Mouse (Mus musculus) liver, embryonic 11.5 days (tissue): ENCODE measurements around the gene Alpl. TPM values are rescaled to one million over a fixed set of nuclear protein-coding genes. Genes with fewer than 3 reads are reported as not detected.

Experiments used
- ATAC-seq: fragments of 200-750 bp; cut with Nextera tagmentation; replicated peaks from 2 replicates; pipeline ENCODE4 v1.8.0; 2017; ENCODE audit warnings: moderate number of reproducible peaks, mild to moderate bottlenecking, moderate TSS enrichment, moderate library complexity; ENCODE audit not compliant: low FRiP score
- DNase-seq: peaks from one replicate; pipeline ENCODE4 v3.0.0-alpha.2; 2017; ENCODE audit warnings: low spot score
- H3K27ac ChIP-seq: fragments of 300-500 bp; sonication (generic); 2 replicates; pipeline ENCODE4 v1.5.1; 2014; ENCODE audit warnings: mild to moderate bottlenecking, low read depth, low read length, control low read depth
- H3K27me3 ChIP-seq: fragments of 300-500 bp; sonication (generic); replicated peaks from 2 replicates; pipeline ENCODE4 v1.6.1; 2014; ENCODE audit warnings: low read length, mixed read lengths; ENCODE audit not compliant: control insufficient read depth, insufficient read depth
- H3K36me3 ChIP-seq: fragments of 300-500 bp; sonication (generic); 2 replicates; pipeline ENCODE4 v1.6.1; 2014; ENCODE audit warnings: mild to moderate bottlenecking, low read length, moderate library complexity, mixed read lengths; ENCODE audit not compliant: control insufficient read depth, insufficient read depth
- H3K4me1 ChIP-seq: fragments of 300-500 bp; sonication (generic); replicated peaks from 2 replicates; pipeline ENCODE4 v1.6.1; 2014; ENCODE audit warnings: low read length, mixed read lengths; ENCODE audit not compliant: control insufficient read depth, insufficient read depth
- H3K4me2 ChIP-seq: fragments of 300-500 bp; sonication (generic); 2 replicates; pipeline ENCODE4 v1.6.1; 2014; ENCODE audit warnings: mild to moderate bottlenecking, control low read depth, moderate library complexity
- H3K4me3 ChIP-seq: fragments of 300-500 bp; sonication (generic); 2 replicates; pipeline ENCODE4 v1.5.1; 2014; ENCODE audit warnings: low read depth, low read length, control low read depth
- H3K9ac ChIP-seq: fragments of 300-500 bp; sonication (generic); 2 replicates; pipeline ENCODE4 v1.6.1; 2014; ENCODE audit warnings: low read depth, low read length, control low read depth
- H3K9me3 ChIP-seq: fragments of 300-500 bp; sonication (generic); 2 replicates; pipeline ENCODE4 v1.6.1; 2016; ENCODE audit warnings: low read length, inconsistent platforms, mixed read lengths; ENCODE audit not compliant: control insufficient read depth
- WGBS: fragments of 180-500 bp; shearing (Covaris S2); extraction: QIAGEN DNeasy Blood & Tissue Kit; methylation state at CpG from one replicate; pipeline ENCODE4 v1.1.7; 2014; 5-methylcytosine and 5-hydroxymethylcytosine counted together
- polyA plus RNA-seq: library from polyadenylated mRNA; unstranded; fragments of >200 nt; fragmentation: Nextera tagmentation; extraction: Ambion mirVana; gene quantifications from 2 replicates; pipeline ENCODE4 v1.2.1, GENCODE M21; 2014

Gene Alpl
- polyA plus RNA-seq, 1 experiment from 2014 or later, result 5.7 TPM

DNA sequence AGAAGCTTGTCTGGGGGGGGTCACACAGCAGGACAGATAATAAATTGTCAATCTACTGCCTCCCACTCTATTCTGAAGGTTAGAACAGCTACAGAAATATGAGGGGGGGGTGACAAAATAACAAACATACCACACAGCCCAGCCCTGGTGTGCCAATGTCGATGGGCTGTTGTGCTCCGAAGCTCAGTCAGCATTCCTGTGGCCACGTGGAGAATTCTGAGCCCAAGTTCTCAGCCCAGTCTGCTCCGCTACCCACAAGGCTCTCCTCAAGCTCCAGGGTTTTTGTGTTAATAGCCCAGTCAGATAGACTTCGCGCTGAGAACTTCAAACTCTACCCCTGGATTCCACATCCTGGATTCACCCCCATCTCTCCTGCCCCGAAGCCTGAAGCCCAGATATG is 2.6 kb downstream of the Alpl start:
- no peak overlapping the region for H3K9ac ChIP-seq
- H3K9me3 ChIP-seq, result no peaks in the 10 kb centered on the region
- H3K27me3 ChIP-seq, result peaks cover 40% of the 10 kb centered on the region
- DNase-seq, result no peak
- WGBS, result 75% methylated on average over 7 of the region's 7 CpGs
- H3K4me2 ChIP-seq, result no peak overlapping the region
- no peaks in the 10 kb centered on the region for H3K36me3 ChIP-seq
- ATAC-seq, result no peak
- peaks cover 4% of the 10 kb centered on the region for H3K4me1 ChIP-seq
- H3K4me3 ChIP-seq, result no peak overlapping the region
- H3K27ac ChIP-seq, result no peak overlapping the region

DNA sequence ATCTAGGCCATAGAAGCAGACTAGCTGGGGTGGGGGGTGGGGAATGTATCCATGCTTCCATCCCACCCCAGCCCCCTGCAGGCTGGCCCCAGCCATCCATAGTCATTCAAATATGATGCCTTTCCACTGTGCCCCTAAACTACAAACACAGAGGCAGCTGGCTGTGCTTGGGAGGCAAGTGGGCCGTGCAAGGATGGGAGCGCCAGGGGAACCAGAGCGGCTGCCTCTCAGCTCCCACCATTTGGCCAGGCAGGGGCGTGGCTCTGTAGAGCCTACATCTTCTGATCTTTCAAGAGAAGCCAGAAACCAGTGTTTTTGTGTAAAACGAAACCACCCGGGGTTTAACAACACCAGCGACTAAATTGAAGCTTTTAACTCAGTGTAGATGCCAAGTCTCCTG is 4.7 kb downstream of the Alpl start:
- Histone ChIP-seq H3K9ac (no peak overlapping the region), H3K4me1 (peaks cover 4% of the 10 kb centered on the region), H3K36me3 (no peaks in the 10 kb centered on the region), H3K9me3 (no peaks in the 10 kb centered on the region), H3K4me2 (no peak overlapping the region), H3K27ac (no peak overlapping the region), H3K27me3 (peaks cover 26% of the 10 kb centered on the region), H3K4me3 (no peak overlapping the region)
- DNase-seq (no peak), ATAC-seq (no peak)
- 30% methylated on average over 7 of the region's 7 CpGs for WGBS

GRCm38 (mm10) chr4:137790981-137791380 is 5.2 kb downstream of the Alpl start:
- Histone ChIP-seq H3K9ac (no peak overlapping the region), H3K4me1 (peaks cover 3% of the 10 kb centered on the region), H3K27ac (no peak overlapping the region), H3K9me3 (no peaks in the 10 kb centered on the region), H3K4me2 (no peak overlapping the region), H3K27me3 (peaks cover 21% of the 10 kb centered on the region), H3K36me3 (no peaks in the 10 kb centered on the region), H3K4me3 (no peak overlapping the region)
- ATAC-seq (no peak), DNase-seq (no peak)
- 70% methylated on average over 5 of the region's 5 CpGs for WGBS

DNA sequence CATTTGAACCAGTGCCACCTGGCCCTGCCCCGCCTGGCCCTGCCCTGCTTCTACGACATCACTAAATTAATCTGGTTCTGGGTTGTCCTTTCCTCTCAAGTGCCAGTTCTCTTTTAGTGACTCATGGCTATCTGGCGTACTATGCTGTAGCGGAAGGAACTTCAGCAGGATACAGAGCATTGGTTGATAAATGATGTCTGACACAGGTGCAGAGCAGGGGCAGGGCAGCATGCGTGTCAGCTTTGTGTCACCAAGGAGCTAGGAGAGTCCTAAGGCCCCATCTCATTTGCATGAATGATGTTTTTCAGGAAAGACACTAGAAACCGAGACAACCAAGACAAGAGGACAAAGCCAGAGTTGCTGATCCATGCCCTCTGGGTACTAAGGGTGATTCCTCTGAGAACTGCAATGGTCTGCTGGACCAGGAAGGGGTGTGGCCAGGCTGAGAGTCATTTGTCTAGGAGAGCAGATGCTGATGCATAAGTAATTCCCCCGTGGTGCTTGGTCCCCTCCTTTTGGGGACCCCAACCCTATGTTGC is 7.6 kb downstream of the Alpl start:
- no peak overlapping the region for H3K4me2 ChIP-seq
- H3K4me3 ChIP-seq, result no peak overlapping the region
- H3K27me3 ChIP-seq, result no peaks in the 10 kb centered on the region; the same call in 1 of the 2 replicates
- DNase-seq (no peak), ATAC-seq (no peak)
- WGBS, result 68% methylated on average over 7 of the region's 7 CpGs
- no peaks in the 10 kb centered on the region for H3K9me3 ChIP-seq
- H3K9ac ChIP-seq, result no peak overlapping the region
- no peaks in the 10 kb centered on the region; the same call in 1 of the 2 replicates for H3K4me1 ChIP-seq
- H3K27ac ChIP-seq, result no peak overlapping the region
- no peaks in the 10 kb centered on the region for H3K36me3 ChIP-seq

GRCm38 (mm10) chr4:137787589-137788289 is 8.4 kb downstream of the Alpl start:
- Histone ChIP-seq H3K4me1 (no peaks in the 10 kb centered on the region; the same call in 1 of the 2 replicates), H3K27ac (no peak overlapping the region), H3K9me3 (no peaks in the 10 kb centered on the region), H3K9ac (no peak overlapping the region), H3K27me3 (no peaks in the 10 kb centered on the region; the same call in 1 of the 2 replicates), H3K4me2 (no peak overlapping the region), H3K36me3 (no peaks in the 10 kb centered on the region), H3K4me3 (no peak overlapping the region)
- DNase-seq (no peak), ATAC-seq (no peak)
- WGBS, result 68% methylated on average over 7 of the region's 7 CpGs

DNA sequence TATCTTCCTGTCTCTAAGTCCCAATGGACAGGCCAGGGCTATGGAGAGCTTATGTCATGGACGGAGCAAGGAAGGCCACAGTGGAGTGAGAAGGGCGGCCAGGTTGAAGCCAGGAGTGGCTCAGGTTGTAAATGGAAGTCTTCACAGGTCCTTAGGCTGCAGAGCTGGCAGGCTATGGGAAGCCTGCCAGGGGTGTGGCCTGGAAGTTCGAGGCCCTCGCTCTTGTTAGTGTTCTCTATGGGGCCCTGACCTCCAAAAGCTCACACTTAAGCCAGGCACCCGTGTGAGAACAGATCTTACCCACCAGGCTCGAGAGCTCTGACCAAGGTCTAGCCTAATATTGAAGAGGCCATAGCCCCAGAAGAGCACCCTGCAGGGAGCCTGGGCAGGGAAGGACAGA is 9.7 kb downstream of the Alpl start:
- 79% methylated on average over 6 of the region's 6 CpGs for WGBS
- Histone ChIP-seq H3K4me2 (no peak overlapping the region), H3K4me1 (no peaks in the 10 kb centered on the region; the same call in 1 of the 2 replicates), H3K36me3 (no peaks in the 10 kb centered on the region), H3K4me3 (no peak overlapping the region), H3K9ac (no peak overlapping the region), H3K27ac (no peak overlapping the region), H3K27me3 (no peaks in the 10 kb centered on the region; the same call in 1 of the 2 replicates), H3K9me3 (no peaks in the 10 kb centered on the region)
- no peak for ATAC-seq
- no peak for DNase-seq

GRCm38 (mm10) chr4:137785270-137785669 is 10.9 kb downstream of the Alpl start:
- no peak for DNase-seq
- no peak for ATAC-seq
- H3K4me1 ChIP-seq, result no peaks in the 10 kb centered on the region; the same call in 1 of the 2 replicates
- H3K4me2 ChIP-seq, result no peak overlapping the region
- no peaks in the 10 kb centered on the region; the same call in 1 of the 2 replicates for H3K27me3 ChIP-seq
- WGBS, result 77% methylated on average over 6 of the region's 6 CpGs
- H3K9ac ChIP-seq, result no peak overlapping the region
- no peak overlapping the region for H3K4me3 ChIP-seq
- H3K9me3 ChIP-seq, result no peaks in the 10 kb centered on the region
- H3K27ac ChIP-seq, result no peak overlapping the region
- H3K36me3 ChIP-seq, result no peaks in the 10 kb centered on the region

DNA sequence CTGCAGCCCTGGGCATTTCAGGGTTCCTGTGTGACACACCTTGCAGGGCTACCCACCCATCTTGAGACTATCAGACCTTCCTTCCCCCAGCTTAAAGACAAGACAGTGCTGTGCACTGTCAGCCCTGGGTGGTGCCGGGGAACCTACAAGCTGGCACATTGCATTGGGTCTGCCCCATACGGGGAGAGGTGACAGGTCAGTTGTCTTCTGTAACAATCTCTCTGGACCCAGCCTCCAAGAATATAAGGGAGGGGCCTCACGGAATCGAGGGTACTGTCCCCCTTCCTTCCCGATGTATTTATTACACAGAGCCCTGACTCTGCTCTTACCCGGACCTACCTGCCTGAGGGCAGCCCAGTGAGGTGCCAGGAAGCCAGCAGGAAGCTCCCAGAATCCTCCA is 11.4 kb downstream of the Alpl start:
- Histone ChIP-seq H3K9me3 (no peaks in the 10 kb centered on the region), H3K27me3 (no peaks in the 10 kb centered on the region; the same call in 1 of the 2 replicates), H3K9ac (no peak overlapping the region), H3K4me2 (no peak overlapping the region), H3K27ac (no peak overlapping the region), H3K36me3 (no peaks in the 10 kb centered on the region), H3K4me3 (no peak overlapping the region), H3K4me1 (no peaks in the 10 kb centered on the region; the same call in 1 of the 2 replicates)
- no peak for DNase-seq
- WGBS, result 61% methylated on average over 6 of the region's 6 CpGs
- no peak for ATAC-seq
